Mouse (Mus musculus) myocyte (in vitro differentiated cells): ENCODE results near the gene Vcpkmt. TPM values are rescaled to one million over a fixed set of nuclear protein-coding genes. Genes with fewer than 3 reads are reported as not detected.

Source experiments
- H3K27me3 ChIP-seq: one replicate; pipeline ENCODE4 v1.6.1; 2011; ENCODE audit not compliant: control insufficient read depth, insufficient read depth, insufficient read length
- H3K36me3 ChIP-seq: one replicate; pipeline ENCODE4 v1.6.1; 2011; ENCODE audit not compliant: control insufficient read depth, insufficient read depth
- H3K4me2 ChIP-seq: one replicate; pipeline ENCODE4 v1.6.1; 2011; ENCODE audit warnings: low read depth, control low read depth
- H3K4me3 ChIP-seq: one replicate; pipeline ENCODE4 v1.5.1; 2011; ENCODE audit warnings: mild to moderate bottlenecking, control low read depth, moderate library complexity
- H3K79me2 ChIP-seq: one replicate; pipeline ENCODE4 v1.6.1; 2011; ENCODE audit not compliant: control insufficient read depth, insufficient read depth
- H3ac ChIP-seq: one replicate; pipeline ENCODE4 v1.6.1; 2011; ENCODE audit not compliant: control insufficient read depth, insufficient read length
- CEBPB ChIP-seq: IDR thresholded peaks from 2 replicates; pipeline ENCODE4 v1.6.1; 2011; ENCODE audit warnings: mild to moderate bottlenecking, moderate library complexity; ENCODE audit not compliant: poor library complexity, insufficient read depth, severe bottlenecking
- E2F4 ChIP-seq: IDR thresholded peaks from one replicate; pipeline ENCODE4 v1.6.1; 2011; ENCODE audit warnings: mild to moderate bottlenecking, control low read depth, moderate library complexity; ENCODE audit not compliant: insufficient read depth
- MAX ChIP-seq: IDR thresholded peaks from one replicate; pipeline ENCODE4 v1.6.1; 2011; ENCODE audit warnings: low read depth, mild to moderate bottlenecking, control low read depth
- MYOD1 ChIP-seq, 3 experiments: IDR thresholded peaks; one replicate each; pipeline ENCODE4 v1.6.1; 2011; ENCODE audit warnings: control low read depth in 2 of 3, low read depth in 2 of 3, mild to moderate bottlenecking in 2 of 3, moderate library complexity in 1 of 3; ENCODE audit not compliant: insufficient read length in 2 of 3, control insufficient read depth in 1 of 3
- MYOG ChIP-seq, 3 experiments: IDR thresholded peaks; one replicate each; pipeline ENCODE4 v1.6.1; 2011; ENCODE audit warnings: control low read depth in 2 of 3, low read depth in 2 of 3, mild to moderate bottlenecking in 2 of 3; ENCODE audit not compliant: insufficient read length in 2 of 3, control insufficient read depth in 1 of 3, insufficient read depth in 1 of 3
- POLR2A ChIP-seq: IDR thresholded peaks from one replicate; pipeline ENCODE4 v1.6.1; 2011; ENCODE audit warnings: low read depth, mild to moderate bottlenecking, control low read depth, moderate library complexity; ENCODE audit not compliant: insufficient read length
- POLR2AphosphoS2 ChIP-seq: IDR thresholded peaks from one replicate; pipeline ENCODE4 v1.6.1; 2011; ENCODE audit warnings: low read depth, control low read depth; ENCODE audit not compliant: insufficient read length
- REST ChIP-seq: IDR thresholded peaks from one replicate; pipeline ENCODE4 v1.6.1; 2011; ENCODE audit warnings: mild to moderate bottlenecking, control low read depth, moderate library complexity; ENCODE audit not compliant: insufficient read depth, insufficient read length
- SRF ChIP-seq: IDR thresholded peaks from one replicate; pipeline ENCODE4 v1.6.1; 2011; ENCODE audit warnings: low read depth; ENCODE audit not compliant: control insufficient read depth, insufficient read length
- TCF12 ChIP-seq: IDR thresholded peaks from one replicate; pipeline ENCODE4 v1.6.1; 2011; ENCODE audit warnings: mild to moderate bottlenecking, control low read depth; ENCODE audit not compliant: poor library complexity, insufficient read depth, severe bottlenecking
- TCF3 ChIP-seq: IDR thresholded peaks from one replicate; pipeline ENCODE4 v1.6.1; 2011; ENCODE audit warnings: low read depth, control low read depth; ENCODE audit not compliant: insufficient read length
- USF1 ChIP-seq: IDR thresholded peaks from one replicate; pipeline ENCODE4 v1.6.1; 2011; ENCODE audit warnings: low read depth, mild to moderate bottlenecking, control low read depth, moderate library complexity
- polyA plus RNA-seq: library from polyadenylated mRNA; unstranded; fragments of >200 nt; fragmentation: generic; extraction: Trizol; gene quantifications from one replicate; pipeline ENCODE4 v1.2.1, GENCODE M21; 2012; ENCODE audit warnings: missing spikeins

Gene Vcpkmt
- polyA plus RNA-seq, 1 experiment = 14.6 TPM

DNA sequence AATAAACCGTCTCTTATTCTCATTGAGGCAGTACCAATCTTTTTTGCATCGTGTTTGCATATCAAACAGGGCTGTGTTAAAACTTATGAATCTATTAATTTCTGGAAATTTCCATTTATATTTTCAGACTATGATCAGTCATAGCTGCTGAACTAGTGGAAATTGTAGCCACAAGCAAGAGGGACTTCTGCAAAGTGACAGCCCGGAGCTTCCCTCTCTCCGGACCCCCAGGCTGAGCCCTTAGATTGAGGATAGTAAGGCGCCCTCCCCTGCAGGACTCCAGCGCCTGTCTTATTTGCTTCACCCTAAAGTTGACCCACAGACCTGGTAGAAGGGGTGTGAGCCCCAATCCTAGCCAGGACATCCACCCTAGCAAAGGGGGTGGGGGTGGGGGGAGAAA lies 37.8 kb downstream of the Vcpkmt start:
- Histone ChIP-seq H3ac (no peak overlapping the region), H3K27me3 (no peaks in the 10 kb centered on the region), H3K4me3 (no peak overlapping the region), H3K4me2 (no peak overlapping the region), H3K79me2 (no peaks in the 10 kb centered on the region), H3K36me3 (no peaks in the 10 kb centered on the region)
- TF ChIP-seq POLR2AphosphoS2 (no peak), SRF (no peak), USF1 (no peak), TCF12 (no peak), REST (no peak), E2F4 (no peak), POLR2A (no peak), CEBPB (no peak), MAX (no peak), TCF3 (no peak), MYOD1 (IDR thresholded peaks at IDR 0.05; ENCODE audit: control insufficient read depth in 1 of 3, insufficient read length in 2 of 3, low read depth in 2 of 3) (no peak), MYOG (IDR thresholded peaks at IDR 0.05; ENCODE audit: control insufficient read depth in 1 of 3, insufficient read depth in 1 of 3, insufficient read length in 2 of 3, low read depth in 2 of 3) (no peak)

DNA sequence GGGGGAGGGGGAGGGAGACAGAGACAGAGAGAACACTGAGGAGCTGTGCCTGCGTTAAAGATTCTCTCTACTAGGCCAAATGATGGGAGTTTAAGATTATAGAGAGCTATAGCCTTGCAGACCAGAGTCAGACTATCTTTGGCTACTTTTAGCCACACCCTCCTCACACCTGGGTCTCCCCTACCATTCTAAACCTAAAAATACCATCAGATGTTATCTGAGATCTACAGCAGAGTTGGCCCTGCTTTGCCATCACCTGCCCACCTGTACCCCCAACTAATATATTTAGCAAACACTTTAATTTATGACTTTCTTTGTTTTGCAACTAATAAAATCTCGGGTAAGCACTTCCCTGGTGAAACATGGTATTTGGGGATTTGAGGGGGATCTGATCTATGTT lies 38.3 kb downstream of the Vcpkmt start:
- H3ac ChIP-seq = no peak overlapping the region
- H3K4me2 ChIP-seq = no peak overlapping the region
- no peak overlapping the region for H3K4me3 ChIP-seq
- no peaks in the 10 kb centered on the region for H3K79me2 ChIP-seq
- no peaks in the 10 kb centered on the region for H3K27me3 ChIP-seq
- TF ChIP-seq SRF = no peak
- TF ChIP-seq MAX = no peak
- TF ChIP-seq E2F4 = no peak
- no peak for TF ChIP-seq POLR2AphosphoS2
- no peak for TF ChIP-seq CEBPB
- no peak for TF ChIP-seq REST
- no peak for TF ChIP-seq MYOD1 (IDR thresholded peaks at IDR 0.05; ENCODE audit: control insufficient read depth in 1 of 3, insufficient read length in 2 of 3, low read depth in 2 of 3)
- TF ChIP-seq MYOG (IDR thresholded peaks at IDR 0.05; ENCODE audit: control insufficient read depth in 1 of 3, insufficient read depth in 1 of 3, insufficient read length in 2 of 3, low read depth in 2 of 3) = no peak
- TF ChIP-seq TCF3 = no peak
- no peak for TF ChIP-seq TCF12
- no peak for TF ChIP-seq USF1
- TF ChIP-seq POLR2A = no peak
- H3K36me3 ChIP-seq = no peaks in the 10 kb centered on the region

- no peak overlapping the region for H3K4me2 ChIP-seq
- no peaks in the 10 kb centered on the region for H3K27me3 ChIP-seq
- no peaks in the 10 kb centered on the region for H3K79me2 ChIP-seq
- no peaks in the 10 kb centered on the region for H3K36me3 ChIP-seq
- no peak overlapping the region for H3K4me3 ChIP-seq
- no peak overlapping the region for H3ac ChIP-seq
- TF ChIP-seq TCF3 = no peak
- no peak for TF ChIP-seq MAX
- no peak for TF ChIP-seq E2F4
- TF ChIP-seq REST = no peak
- TF ChIP-seq MYOD1 (IDR thresholded peaks at IDR 0.05; ENCODE audit: control insufficient read depth in 1 of 3, insufficient read length in 2 of 3, low read depth in 2 of 3) = no peak
- TF ChIP-seq POLR2AphosphoS2 = no peak
- no peak for TF ChIP-seq POLR2A
- no peak for TF ChIP-seq MYOG (IDR thresholded peaks at IDR 0.05; ENCODE audit: control insufficient read depth in 1 of 3, insufficient read depth in 1 of 3, insufficient read length in 2 of 3, low read depth in 2 of 3)
- no peak for TF ChIP-seq SRF
- TF ChIP-seq USF1 = no peak
- TF ChIP-seq CEBPB = no peak
- TF ChIP-seq TCF12 = no peak
Measured at GRCm38 (mm10) chr12:69542376-69542775, 40.5 kb downstream of the Vcpkmt start.

DNA sequence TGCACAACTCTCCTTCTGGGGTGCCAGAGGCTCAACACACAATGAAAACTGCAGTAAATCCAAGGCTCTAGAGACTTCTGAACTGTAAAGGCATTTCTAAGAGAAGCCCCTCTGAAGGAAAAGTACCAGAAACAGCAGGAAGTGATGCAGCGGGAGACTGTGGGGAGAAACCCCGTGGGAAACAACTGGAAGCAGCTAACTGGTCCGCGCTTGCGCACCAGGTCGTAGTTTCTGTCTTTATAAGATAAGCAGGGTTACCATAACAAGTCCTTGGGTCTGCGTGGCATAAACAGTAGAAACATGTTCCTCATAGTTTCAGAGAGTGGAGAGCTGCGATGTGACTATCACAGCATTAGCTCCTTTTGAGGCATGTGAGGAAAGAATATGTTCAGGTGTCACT lies 41.2 kb downstream of the Vcpkmt start:
- H3K27me3 ChIP-seq = no peaks in the 10 kb centered on the region
- no peaks in the 10 kb centered on the region for H3K36me3 ChIP-seq
- H3K4me3 ChIP-seq = no peak overlapping the region
- TF ChIP-seq MYOG (IDR thresholded peaks at IDR 0.05; ENCODE audit: control insufficient read depth in 1 of 3, insufficient read depth in 1 of 3, insufficient read length in 2 of 3, low read depth in 2 of 3) = no peak
- no peak overlapping the region for H3K4me2 ChIP-seq
- no peak overlapping the region for H3ac ChIP-seq
- H3K79me2 ChIP-seq = no peaks in the 10 kb centered on the region

- peak overlapping the region; percentile 100 for H3K4me2 ChIP-seq
- no peaks in the 10 kb centered on the region for H3K79me2 ChIP-seq
- H3K36me3 ChIP-seq = no peaks in the 10 kb centered on the region
- no peak overlapping the region for H3K4me3 ChIP-seq
- no peak overlapping the region for H3ac ChIP-seq
- H3K27me3 ChIP-seq = no peaks in the 10 kb centered on the region
- peak in 2 of 3 experiments; percentile 79 to 84 for TF ChIP-seq MYOD1 (IDR thresholded peaks at IDR 0.05; ENCODE audit: control insufficient read depth in 1 of 3, insufficient read length in 2 of 3, low read depth in 2 of 3)
- peak in 1 of 3 experiments; percentile 40 for TF ChIP-seq MYOG (IDR thresholded peaks at IDR 0.05; ENCODE audit: control insufficient read depth in 1 of 3, insufficient read depth in 1 of 3, insufficient read length in 2 of 3, low read depth in 2 of 3)
- TF ChIP-seq USF1 = no peak
- TF ChIP-seq SRF = no peak
Measured at GRCm38 (mm10) chr12:69539353-69539752, 43.5 kb downstream of the Vcpkmt start.
